11 mouse cellular contexts compared by ENCODE assay signal in genomic region chr11:49252048-49252447, GRCm38 (mm10). TPM values are rescaled to one million over a fixed set of nuclear protein-coding genes. Genes with fewer than 3 reads are reported as not detected.
A peak's percentile ranks its signal among the peaks of the same experiment; 100 is the strongest.
DNase-seq lines count a peak whose midpoint lies in the region; ATAC-seq lines count a peak whose summit lies in the region.
"Had no signal": no experiment of that assay in that cellular context is flagged by ENCODE, and none has a peak within 500 bp of the region (broad histone marks: within the 10 kb centered on the region; RNA-seq: fewer than 3 reads in every experiment).

No protein-coding gene starts in this region.

- peak overlapping the region; percentile 74 for H3K4me2 ChIP-seq in kidney, embryonic 15.5 days
- 0 out of 2 replicates have a peak overlapping the region, but pooled peaks have one; percentile 7 for H3K4me2 ChIP-seq in intestine, embryonic 16.5 days (ENCODE audit: low read depth, low read length)
- H3K4me2 ChIP-seq in stomach, embryonic 15.5 days, result peak overlapping the region; percentile 65
- no peak overlapping the region for H3K4me2 ChIP-seq in midbrain, embryonic 16.5 days (ENCODE audit: low read length)

- no peak overlapping the region for H3K27ac ChIP-seq in kidney, embryonic 15.5 days
- H3K27ac ChIP-seq in brown adipose tissue, adult 24 weeks (replicated peaks; ENCODE audit: low read depth, low read length), result peak overlapping the region; percentile 2; the same call in 1 of the 2 replicates
- no peak overlapping the region for H3K27ac ChIP-seq in intestine, embryonic 16.5 days (ENCODE audit: low read length)
- H3K27ac ChIP-seq in stomach, embryonic 15.5 days, result no peak overlapping the region
- H3K27ac ChIP-seq in midbrain, embryonic 16.5 days (ENCODE audit: low read length), result no peak overlapping the region
- H3K27ac ChIP-seq: embryonic facial prominence, embryonic 15.5 days had no signal

- H3K36me3 ChIP-seq in kidney, embryonic 15.5 days, result peaks cover 48% of the 10 kb centered on the region
- no peaks in the 10 kb centered on the region for H3K36me3 ChIP-seq in intestine, embryonic 16.5 days (ENCODE audit: control insufficient read depth, insufficient read depth, low read length)
- H3K36me3 ChIP-seq in stomach, embryonic 15.5 days, result peaks cover 23% of the 10 kb centered on the region
- peaks cover 2% of the 10 kb centered on the region; the same call in 1 of the 2 replicates for H3K36me3 ChIP-seq in midbrain, embryonic 16.5 days (ENCODE audit: control insufficient read depth, insufficient read depth, low read length)

- H3K9me3 ChIP-seq in kidney, embryonic 15.5 days (replicated peaks), result no peaks in the 10 kb centered on the region
- H3K9me3 ChIP-seq in intestine, embryonic 16.5 days (ENCODE audit: control insufficient read depth, low read length), result no peaks in the 10 kb centered on the region
- H3K9me3 ChIP-seq in stomach, embryonic 15.5 days, result no peaks in the 10 kb centered on the region
- no peaks in the 10 kb centered on the region for H3K9me3 ChIP-seq in midbrain, embryonic 16.5 days (replicated peaks; ENCODE audit: control insufficient read depth, low read length, poor library complexity, severe bottlenecking)
- H3K9me3 ChIP-seq: embryonic facial prominence, embryonic 15.5 days had no signal

- H3K4me3 ChIP-seq in kidney, embryonic 15.5 days (replicated peaks), result peak overlapping the region; percentile 77
- peak overlapping the region; percentile 22 for H3K4me3 ChIP-seq in brown adipose tissue, adult 24 weeks (ENCODE audit: insufficient read depth, low read depth, low read length)
- no peak overlapping the region for H3K4me3 ChIP-seq in intestine, embryonic 16.5 days (ENCODE audit: low read length)
- H3K4me3 ChIP-seq in stomach, embryonic 15.5 days (replicated peaks), result no peak overlapping the region
- H3K4me3 ChIP-seq in midbrain, embryonic 16.5 days (ENCODE audit: low read depth, low read length), result no peak overlapping the region

- no peaks in the 10 kb centered on the region for H3K27me3 ChIP-seq in kidney, embryonic 15.5 days
- no peaks in the 10 kb centered on the region for H3K27me3 ChIP-seq in intestine, embryonic 16.5 days (replicated peaks; ENCODE audit: control insufficient read depth, insufficient read depth, low read length)
- no peaks in the 10 kb centered on the region for H3K27me3 ChIP-seq in stomach, embryonic 15.5 days (replicated peaks)
- no peaks in the 10 kb centered on the region for H3K27me3 ChIP-seq in midbrain, embryonic 16.5 days (ENCODE audit: control insufficient read depth, insufficient read depth, low read depth, low read length)
- H3K27me3 ChIP-seq: embryonic facial prominence, embryonic 15.5 days had no signal

- WGBS in kidney, embryonic 15.5 days, result 91% methylated on average over 5 of the region's 5 CpGs
- WGBS in intestine, embryonic 16.5 days, result 90% methylated on average over 5 of the region's 5 CpGs
- WGBS in stomach, embryonic 15.5 days, result 87% methylated on average over 5 of the region's 5 CpGs
- WGBS in midbrain, embryonic 16.5 days, result 94% methylated on average over 5 of the region's 5 CpGs

- H3K4me1 ChIP-seq in kidney, embryonic 15.5 days, result peaks cover 57% of the 10 kb centered on the region
- peaks cover 35% of the 10 kb centered on the region for H3K4me1 ChIP-seq in brown adipose tissue, adult 24 weeks (ENCODE audit: control insufficient read depth, insufficient read depth, insufficient read length, low read length)
- H3K4me1 ChIP-seq in intestine, embryonic 16.5 days (ENCODE audit: control insufficient read depth, insufficient read depth, low read length), result peaks cover 42% of the 10 kb centered on the region
- peaks cover 43% of the 10 kb centered on the region for H3K4me1 ChIP-seq in stomach, embryonic 15.5 days
- peaks cover 17% of the 10 kb centered on the region for H3K4me1 ChIP-seq in midbrain, embryonic 16.5 days (ENCODE audit: control insufficient read depth, insufficient read depth, low read length)

- 0 out of 2 replicates have a peak overlapping the region, but pooled peaks have one; percentile 2 for H3K9ac ChIP-seq in kidney, embryonic 15.5 days
- H3K9ac ChIP-seq in intestine, embryonic 16.5 days (ENCODE audit: low read depth, low read length), result no peak overlapping the region
- H3K9ac ChIP-seq in stomach, embryonic 15.5 days, result no peak overlapping the region
- no peak overlapping the region for H3K9ac ChIP-seq in midbrain, embryonic 16.5 days (ENCODE audit: low read depth, low read length)

- no peak for DNase-seq in kidney, adult 18-20 months
- DNase-seq in right cerebral cortex, adult 2 months (ENCODE audit: low spot score in 2 of 2), result no peak

- ATAC-seq in kidney, embryonic 15.5 days (replicated peaks; ENCODE audit: low FRiP score), result no peak
- ATAC-seq in intestine, embryonic 16.5 days, result no peak
- no peak for ATAC-seq in stomach, embryonic 15.5 days (ENCODE audit: insufficient read depth, low FRiP score, low read depth)
- ATAC-seq in midbrain, embryonic 16.5 days, result no peak

RNA-seq across cellular contexts. Expression of gene Mgat1, which starts 8.1 kb away (rescaled TPM):
- 66.7 and 75.0 TPM in 2 replicates for polyA plus RNA-seq in kidney, embryonic 15.5 days (2015; fragmentation: Nextera tagmentation; extraction: Ambion mirVana)
- 19.3 and 30.6 TPM in 2 replicates for polyA plus RNA-seq in brown adipose tissue, adult 24 weeks (2012; ENCODE audit: insufficient read depth, insufficient read length, missing spikeins)
- polyA plus RNA-seq in intestine, embryonic 16.5 days (2015; fragmentation: Nextera tagmentation; extraction: Ambion mirVana), result 62.4 and 65.8 TPM in 2 replicates
- 59.3 and 59.9 TPM in 2 replicates for polyA plus RNA-seq in stomach, embryonic 15.5 days (2015; fragmentation: Nextera tagmentation; extraction: Ambion mirVana)
- polyA plus RNA-seq in midbrain, embryonic 16.5 days (2015; fragmentation: Nextera tagmentation; extraction: Ambion mirVana), result 33.5 and 34.3 TPM in 2 replicates

RNA-seq across cellular contexts. Expression of gene Olfr1393, which starts 26.1 kb away (rescaled TPM):
- polyA plus RNA-seq in kidney, embryonic 15.5 days (2015; fragmentation: Nextera tagmentation; extraction: Ambion mirVana), result not detected in 2 replicates
- not detected in 2 replicates for polyA plus RNA-seq in brown adipose tissue, adult 24 weeks (2012; ENCODE audit: insufficient read depth, insufficient read length, missing spikeins)
- 0.13 TPM in 1 of 2 replicates, not detected in the other for polyA plus RNA-seq in intestine, embryonic 16.5 days (2015; fragmentation: Nextera tagmentation; extraction: Ambion mirVana)
- not detected in 2 replicates for polyA plus RNA-seq in stomach, embryonic 15.5 days (2015; fragmentation: Nextera tagmentation; extraction: Ambion mirVana)
- not detected in 2 replicates for polyA plus RNA-seq in midbrain, embryonic 16.5 days (2015; fragmentation: Nextera tagmentation; extraction: Ambion mirVana)
- polyA plus RNA-seq: hindbrain, embryonic 11.5 days had no signal

RNA-seq across cellular contexts. Expression of gene Olfr1392, which starts 33.0 kb away (rescaled TPM):
- 0.10 and 0.15 TPM in 2 replicates for polyA plus RNA-seq in kidney, embryonic 15.5 days (2015; fragmentation: Nextera tagmentation; extraction: Ambion mirVana)
- not detected in 2 replicates for polyA plus RNA-seq in brown adipose tissue, adult 24 weeks (2012; ENCODE audit: insufficient read depth, insufficient read length, missing spikeins)
- polyA plus RNA-seq in intestine, embryonic 16.5 days (2015; fragmentation: Nextera tagmentation; extraction: Ambion mirVana), result not detected in 2 replicates
- polyA plus RNA-seq in stomach, embryonic 15.5 days (2015; fragmentation: Nextera tagmentation; extraction: Ambion mirVana), result 0.06 TPM in 1 of 2 replicates, not detected in the other
- not detected in 2 replicates for polyA plus RNA-seq in midbrain, embryonic 16.5 days (2015; fragmentation: Nextera tagmentation; extraction: Ambion mirVana)
- polyA plus RNA-seq: embryonic facial prominence, embryonic 15.5 days; hindbrain, embryonic 11.5 days; neural tube, embryonic 11.5 days had no signal

RNA-seq across cellular contexts. Expression of gene Zfp62, which starts 49.0 kb away (rescaled TPM):
- 40.5 and 41.9 TPM in 2 replicates for polyA plus RNA-seq in kidney, embryonic 15.5 days (2015; fragmentation: Nextera tagmentation; extraction: Ambion mirVana)
- polyA plus RNA-seq in brown adipose tissue, adult 24 weeks (2012; ENCODE audit: insufficient read depth, insufficient read length, missing spikeins), result 10.4 and 14.4 TPM in 2 replicates
- 20.7 and 23.1 TPM in 2 replicates for polyA plus RNA-seq in intestine, embryonic 16.5 days (2015; fragmentation: Nextera tagmentation; extraction: Ambion mirVana)
- 31.0 and 34.2 TPM in 2 replicates for polyA plus RNA-seq in stomach, embryonic 15.5 days (2015; fragmentation: Nextera tagmentation; extraction: Ambion mirVana)
- polyA plus RNA-seq in midbrain, embryonic 16.5 days (2015; fragmentation: Nextera tagmentation; extraction: Ambion mirVana), result 38.6 and 43.4 TPM in 2 replicates

RNA-seq across cellular contexts. Expression of gene Olfr10, which starts 52.5 kb away (rescaled TPM):
- not detected in 2 replicates for polyA plus RNA-seq in kidney, embryonic 15.5 days (2015; fragmentation: Nextera tagmentation; extraction: Ambion mirVana)
- polyA plus RNA-seq in brown adipose tissue, adult 24 weeks (2012; ENCODE audit: insufficient read depth, insufficient read length, missing spikeins), result not detected in 2 replicates
- polyA plus RNA-seq in intestine, embryonic 16.5 days (2015; fragmentation: Nextera tagmentation; extraction: Ambion mirVana), result not detected in 2 replicates
- not detected in 2 replicates for polyA plus RNA-seq in stomach, embryonic 15.5 days (2015; fragmentation: Nextera tagmentation; extraction: Ambion mirVana)
- not detected in 2 replicates for polyA plus RNA-seq in midbrain, embryonic 16.5 days (2015; fragmentation: Nextera tagmentation; extraction: Ambion mirVana)
- polyA plus RNA-seq: brain, embryonic 14.5 days; embryonic facial prominence, embryonic 15.5 days; hindbrain, embryonic 11.5 days; neural tube, embryonic 11.5 days had no signal

Comparison
In these comparisons a context has a peak if more than half of its experiments do, and no peak if none do; other contexts are left out.
1. H3K4me3 ChIP-seq: peak in kidney, embryonic 15.5 days (single experiment) and brown adipose tissue, adult 24 weeks (single experiment); none in intestine, embryonic 16.5 days (single experiment), stomach, embryonic 15.5 days (single experiment) and midbrain, embryonic 16.5 days (single experiment).